Mouse (Mus musculus): Measurements from ENCODE around the gene Gm17374. TPM values are rescaled to one million over a fixed set of nuclear protein-coding genes. Genes with fewer than 3 reads are reported as not detected.
"Not testable (repeated sequence)": the region's sequence is repeated elsewhere in the genome, so short reads cannot be mapped to it uniquely, and the experiment has no call there.

Gene Gm17374
- not detected in 2 replicates for polyA plus RNA-seq (2012; rRNA removed)

DNA sequence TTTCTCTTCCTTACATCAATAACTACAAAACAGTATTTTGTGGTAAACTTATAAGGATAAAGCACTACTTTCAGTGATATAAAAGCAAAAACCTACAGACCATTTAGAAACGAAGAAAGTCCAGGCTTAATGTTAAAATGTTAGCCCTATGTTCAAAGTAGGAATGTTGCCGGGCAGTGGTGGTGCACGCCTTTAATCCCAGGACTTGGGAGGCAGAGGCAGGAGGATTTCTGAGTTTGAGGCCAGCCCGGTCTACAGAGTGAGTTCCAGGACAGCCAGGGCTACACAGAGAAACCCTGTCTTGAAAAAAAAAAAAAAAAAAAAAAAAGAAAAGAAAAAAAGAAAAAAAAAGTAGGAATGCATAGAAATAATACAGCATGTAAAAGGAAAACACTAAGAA lies at the start of gene Gm17374:
Gene Gm17374 (plus strand): TSS at position 301 of the 400 bp plus-strand sequence.
- DNase-seq (ENCODE audit: low read depth) = not testable (repeated sequence)

DNA sequence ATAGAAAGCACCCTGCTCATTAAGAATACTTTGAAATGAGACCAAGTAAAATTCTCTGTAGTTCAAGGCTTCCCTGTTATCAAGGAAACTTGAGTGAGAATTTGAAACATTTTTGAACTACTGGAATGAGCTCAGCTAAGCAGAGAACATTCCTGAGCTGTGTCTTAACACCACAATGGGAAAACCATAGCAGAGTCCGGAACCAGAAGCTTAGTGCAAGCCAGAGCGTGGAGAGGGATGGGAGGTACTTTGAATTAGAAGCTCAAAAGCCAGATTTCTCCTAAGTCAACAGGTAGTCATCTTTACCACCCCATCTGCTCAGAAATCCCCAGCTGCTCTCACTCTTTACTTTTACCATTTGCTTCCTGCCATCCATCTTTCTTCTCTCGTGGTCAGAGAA lies 46.9 kb upstream of the Gm17374 start:
- no peak for DNase-seq (ENCODE audit: low read depth)
- TF ChIP-seq CTCF (IDR thresholded peaks at IDR 0.05; ENCODE audit: borderline replicate concordance, extremely low read depth, insufficient read depth, insufficient read length) (no peak), POLR2A (IDR thresholded peaks at IDR 0.05; ENCODE audit: borderline replicate concordance, extremely low read depth, insufficient read depth, insufficient read length, poor library complexity, severe bottlenecking) (no peak)

DNA sequence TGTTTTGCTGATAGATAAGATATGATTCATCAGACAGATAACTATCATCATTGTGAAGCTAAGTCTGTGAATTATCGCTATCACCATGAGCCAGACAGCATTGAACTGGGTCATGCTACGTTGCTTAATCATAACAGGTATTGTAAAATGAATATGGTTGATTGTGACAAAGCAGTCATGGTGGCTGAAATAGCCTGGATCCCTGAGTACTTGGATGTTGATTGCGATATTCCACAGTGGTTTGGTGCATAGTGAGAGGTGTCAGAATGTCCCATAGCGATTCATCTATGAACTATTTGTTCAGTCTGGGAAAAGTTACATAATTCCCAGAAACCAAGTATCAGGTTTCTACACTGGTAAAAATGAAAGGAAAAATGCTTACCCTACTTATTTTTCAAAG lies 44.2 kb upstream of the Gm17374 start:
- no peak for TF ChIP-seq POLR2A (IDR thresholded peaks at IDR 0.05; ENCODE audit: borderline replicate concordance, extremely low read depth, insufficient read depth, insufficient read length, poor library complexity, severe bottlenecking)
- no peak for TF ChIP-seq CTCF (IDR thresholded peaks at IDR 0.05; ENCODE audit: borderline replicate concordance, extremely low read depth, insufficient read depth, insufficient read length)

DNA sequence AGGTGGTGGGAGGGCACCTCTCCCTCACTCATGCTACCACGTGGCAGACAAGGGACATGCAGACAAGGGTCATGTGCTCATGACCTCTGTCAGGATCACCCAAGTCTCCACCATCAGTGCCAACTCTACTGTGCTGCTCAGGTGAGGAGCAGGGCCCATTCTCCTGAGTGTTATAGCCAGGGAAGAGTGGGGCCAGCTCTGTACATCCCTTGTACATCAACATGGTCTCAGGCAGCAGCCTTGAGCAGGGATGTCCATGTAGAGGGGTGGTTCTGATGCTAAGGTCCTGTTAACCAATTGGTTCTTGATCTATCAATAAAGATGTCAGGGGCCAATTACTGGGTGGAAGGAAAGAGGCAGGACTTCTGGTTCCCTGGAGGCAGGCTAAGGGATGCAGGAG lies 42.9 kb upstream of the Gm17374 start:
- TF ChIP-seq CTCF (IDR thresholded peaks at IDR 0.05; ENCODE audit: borderline replicate concordance, extremely low read depth, insufficient read depth, insufficient read length) = no peak
- no peak for DNase-seq (ENCODE audit: low read depth)

More for the DNA sequence above, 44.2 kb upstream of the Gm17374 start:
- no peak for DNase-seq (ENCODE audit: low read depth)

DNA sequence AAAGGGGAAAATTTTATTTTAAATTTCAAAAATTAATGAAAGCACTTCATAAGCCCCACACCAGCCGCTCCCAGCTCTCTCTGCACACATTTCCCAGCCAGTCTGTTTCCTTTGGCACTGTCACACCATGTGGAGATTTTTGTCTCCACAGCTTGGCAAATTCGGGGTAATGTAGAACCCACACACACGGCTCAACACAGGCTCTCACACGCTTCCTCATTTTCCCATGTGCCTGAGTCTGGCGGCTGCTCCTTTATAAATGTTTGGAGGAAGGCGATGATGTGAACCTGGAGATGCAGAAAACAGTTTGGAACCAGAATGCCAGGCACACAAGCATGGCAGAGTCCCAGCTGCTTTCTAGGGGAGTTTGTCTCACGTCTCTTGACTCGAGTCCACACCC lies 38.0 kb upstream of the Gm17374 start:
- TF ChIP-seq CTCF (IDR thresholded peaks at IDR 0.05; ENCODE audit: borderline replicate concordance, extremely low read depth, insufficient read depth, insufficient read length) (no peak), POLR2A (IDR thresholded peaks at IDR 0.05; ENCODE audit: borderline replicate concordance, extremely low read depth, insufficient read depth, insufficient read length, poor library complexity, severe bottlenecking) (no peak)
- DNase-seq (ENCODE audit: low read depth) = peak; percentile 56

DNA sequence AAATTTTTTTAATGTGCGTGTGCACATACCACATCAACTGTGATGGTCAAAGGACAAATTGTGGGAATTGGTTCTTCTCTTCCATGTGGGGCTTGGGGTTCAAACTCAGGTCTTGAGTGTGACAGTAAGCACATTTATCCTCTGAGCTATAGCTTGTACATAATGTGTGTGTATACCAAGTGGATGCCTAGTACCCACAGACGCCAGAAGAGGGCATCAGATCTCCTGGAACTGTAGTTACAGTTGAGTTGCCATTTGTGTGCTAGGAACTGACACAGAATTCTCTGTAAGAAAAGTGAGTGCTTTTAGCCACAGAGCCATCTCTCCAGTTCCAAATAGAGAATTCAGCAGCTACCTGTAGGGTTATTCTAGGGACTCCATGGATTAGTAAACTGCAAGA lies 26.3 kb upstream of the Gm17374 start:
- DNase-seq (ENCODE audit: low read depth) = no peak

DNA sequence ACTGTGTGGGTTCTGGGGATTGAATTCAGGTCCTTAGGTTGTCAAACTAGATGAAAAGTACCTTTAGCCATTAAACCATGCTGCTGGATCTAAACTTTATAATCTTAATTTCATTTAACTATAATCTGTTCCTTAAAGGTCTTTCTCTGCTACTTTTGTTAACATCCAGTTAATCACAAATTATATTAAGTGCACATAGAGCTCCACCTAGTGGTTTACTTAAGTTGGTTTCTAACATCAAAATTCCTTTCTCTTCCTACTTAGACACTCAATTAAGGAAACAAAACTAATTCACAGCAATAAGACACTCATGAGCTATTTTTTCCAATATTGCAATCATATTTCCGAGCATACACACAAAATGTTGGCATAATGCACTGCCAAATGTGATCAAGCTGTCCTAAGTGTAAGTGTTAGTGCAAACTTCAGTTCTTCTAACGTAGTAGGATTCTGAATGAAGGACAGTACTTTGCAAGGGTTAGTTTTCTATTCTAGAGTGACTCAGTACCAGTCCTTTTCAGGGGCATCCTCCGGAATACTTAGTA lies 7.4 kb downstream of the Gm17374 start:
- no peak for TF ChIP-seq POLR2A (IDR thresholded peaks at IDR 0.05; ENCODE audit: borderline replicate concordance, extremely low read depth, insufficient read depth, insufficient read length, poor library complexity, severe bottlenecking)
- TF ChIP-seq CTCF (IDR thresholded peaks at IDR 0.05; ENCODE audit: borderline replicate concordance, extremely low read depth, insufficient read depth, insufficient read length) = no peak
- peak; percentile 60 for DNase-seq (ENCODE audit: low read depth)

More for the DNA sequence above, 26.3 kb upstream of the Gm17374 start:
- TF ChIP-seq POLR2A (IDR thresholded peaks at IDR 0.05; ENCODE audit: borderline replicate concordance, extremely low read depth, insufficient read depth, insufficient read length, poor library complexity, severe bottlenecking) (no peak), CTCF (IDR thresholded peaks at IDR 0.05; ENCODE audit: borderline replicate concordance, extremely low read depth, insufficient read depth, insufficient read length) (no peak)

DNA sequence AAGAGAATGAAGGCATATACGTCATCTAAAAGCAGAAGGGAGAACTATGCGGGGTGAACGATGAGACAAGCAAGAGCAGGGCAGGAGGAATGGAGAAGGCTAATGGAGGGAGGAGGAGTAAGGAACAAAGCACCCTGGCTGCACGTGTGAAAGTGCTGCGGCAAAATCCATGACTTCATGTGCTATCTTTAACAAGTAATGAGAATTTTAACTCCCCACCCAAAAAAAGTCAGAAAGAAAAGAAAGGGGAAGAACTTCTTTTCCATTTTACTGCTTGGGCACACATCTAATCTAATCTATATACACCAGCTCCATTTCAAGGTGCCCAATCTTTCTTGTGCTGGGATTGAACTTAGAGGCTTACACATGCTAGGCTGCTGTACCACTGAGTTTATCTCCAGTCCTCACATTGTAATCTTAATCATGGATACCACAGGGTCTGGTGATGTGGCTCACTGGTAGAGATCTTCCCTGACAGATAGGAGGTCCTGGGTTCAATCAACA lies 11.6 kb downstream of the Gm17374 start:
- TF ChIP-seq POLR2A (IDR thresholded peaks at IDR 0.05; ENCODE audit: borderline replicate concordance, extremely low read depth, insufficient read depth, insufficient read length, poor library complexity, severe bottlenecking) (no peak), CTCF (IDR thresholded peaks at IDR 0.05; ENCODE audit: borderline replicate concordance, extremely low read depth, insufficient read depth, insufficient read length) (no peak)
- no peak for DNase-seq (ENCODE audit: low read depth)

DNA sequence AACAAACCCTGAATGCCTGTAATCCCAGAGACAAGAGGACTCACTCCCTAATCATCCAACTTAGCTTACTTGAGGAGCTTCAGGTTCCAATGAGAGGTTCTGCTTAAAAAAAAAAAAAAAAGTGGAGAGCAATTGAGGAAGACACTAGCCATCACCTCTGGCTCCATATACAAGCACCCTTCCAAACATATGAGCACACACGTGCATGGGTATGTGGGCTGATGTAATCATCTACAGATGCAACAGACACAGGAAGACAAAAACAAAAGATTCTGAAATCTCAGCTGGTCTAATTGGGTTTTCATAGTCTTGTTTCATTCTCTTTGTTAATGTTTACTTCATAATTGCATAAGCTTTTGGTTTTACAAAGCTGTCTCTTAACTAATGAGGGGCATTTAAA lies 17.2 kb downstream of the Gm17374 start:
- TF ChIP-seq POLR2A (IDR thresholded peaks at IDR 0.05; ENCODE audit: borderline replicate concordance, extremely low read depth, insufficient read depth, insufficient read length, poor library complexity, severe bottlenecking) = no peak
- TF ChIP-seq CTCF (IDR thresholded peaks at IDR 0.05; ENCODE audit: borderline replicate concordance, extremely low read depth, insufficient read depth, insufficient read length) = no peak
- no peak for DNase-seq (ENCODE audit: low read depth)

DNA sequence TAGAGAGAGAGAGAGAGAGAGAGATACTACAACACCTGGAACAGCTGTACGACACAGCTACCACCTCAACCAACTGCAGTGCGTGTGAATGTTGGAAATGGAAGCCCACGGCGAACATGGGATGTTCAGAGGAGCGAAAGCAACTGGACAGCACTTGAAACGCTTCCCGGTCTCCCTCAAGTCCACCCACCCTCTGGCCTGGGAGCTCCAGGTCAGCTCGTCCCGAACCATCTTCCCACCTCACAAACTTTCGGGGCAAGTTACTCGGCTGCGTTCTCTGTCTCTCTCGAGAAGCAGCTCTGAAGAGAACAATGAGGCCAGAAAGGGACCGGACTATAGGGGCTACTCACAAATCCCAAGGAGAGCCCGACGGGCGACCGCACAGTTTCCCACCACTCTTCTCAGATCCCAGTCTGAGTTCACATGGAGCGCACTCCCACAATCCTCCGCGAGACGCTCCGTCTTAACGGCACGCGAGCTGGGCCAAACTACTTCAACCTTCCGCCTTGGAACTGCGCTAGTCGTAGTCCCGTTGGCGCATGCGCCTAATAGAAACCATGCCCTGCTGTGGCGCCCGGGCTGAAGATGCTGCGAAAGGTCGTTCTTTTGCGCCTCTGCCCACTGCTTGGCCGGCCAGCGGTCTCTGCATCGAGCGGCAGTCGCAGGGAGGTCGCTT lies 18.4 kb downstream of the Gm17374 start, which contains the start of the genes Esf1 and Ndufaf5:
Gene Esf1 (minus strand): TSS at position 438 of the 676 bp plus-strand sequence.
Gene Ndufaf5 (plus strand): TSS at position 523 of the 676 bp plus-strand sequence.
- TF ChIP-seq CTCF (IDR thresholded peaks at IDR 0.05; ENCODE audit: borderline replicate concordance, extremely low read depth, insufficient read depth, insufficient read length) (no peak), POLR2A (IDR thresholded peaks at IDR 0.05; ENCODE audit: borderline replicate concordance, extremely low read depth, insufficient read depth, insufficient read length, poor library complexity, severe bottlenecking) (peak; percentile 49; the same call in 1 of the 2 replicates)
- peak; percentile 99 for DNase-seq (ENCODE audit: low read depth)

DNA sequence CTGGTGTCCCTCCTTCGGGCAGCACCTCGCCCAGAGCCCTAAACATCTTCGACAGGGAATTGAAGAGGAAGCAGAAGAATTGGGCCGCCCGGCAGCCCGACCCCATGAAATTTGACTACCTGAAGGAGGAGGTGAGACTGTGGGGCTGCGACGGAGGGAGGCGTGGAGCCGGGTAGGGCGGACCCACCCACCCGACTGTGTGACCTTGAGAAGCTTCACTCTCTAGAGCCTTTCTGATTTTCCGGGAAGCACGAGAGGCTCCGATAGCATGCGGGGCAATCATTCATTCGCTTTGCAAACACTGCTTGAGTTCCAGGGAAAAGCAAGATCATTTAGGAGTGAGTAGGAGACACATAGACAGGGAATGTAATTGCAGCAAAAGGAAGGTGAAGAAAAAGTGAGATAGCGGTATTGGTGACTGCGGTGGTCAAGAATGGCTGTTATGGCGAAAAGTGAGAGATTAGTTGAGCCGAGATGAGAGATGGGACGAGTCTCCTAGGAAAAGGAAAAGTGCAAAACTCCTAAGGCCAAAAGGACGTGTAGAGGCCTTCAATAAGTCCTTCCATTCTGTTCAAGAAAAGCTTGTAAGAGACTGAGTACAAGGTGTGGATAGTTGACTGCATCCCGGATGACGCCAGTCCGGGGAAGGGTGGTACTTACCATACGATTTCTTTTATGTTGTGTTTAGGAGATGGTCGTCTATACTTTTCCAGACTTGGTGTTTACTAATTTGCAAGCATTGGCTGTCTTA lies 19.1 kb downstream of the Gm17374 start:
- DNase-seq (ENCODE audit: low read depth) = no peak

More for the DNA sequence above, 19.1 kb downstream of the Gm17374 start:
- TF ChIP-seq POLR2A (IDR thresholded peaks at IDR 0.05; ENCODE audit: borderline replicate concordance, extremely low read depth, insufficient read depth, insufficient read length, poor library complexity, severe bottlenecking) = no peak
- no peak for TF ChIP-seq CTCF (IDR thresholded peaks at IDR 0.05; ENCODE audit: borderline replicate concordance, extremely low read depth, insufficient read depth, insufficient read length)

Measured in brain, embryonic 14.5 days (tissue).